Mouse (Mus musculus): ENCODE results near the gene Cd180.

GRCm38 (mm10) chr13:102688121-102688520, 5.2 kb upstream of the Cd180 start:
- no peak for TF ChIP-seq CTCF (IDR thresholded peaks at IDR 0.05; ENCODE audit: low read depth, low read length)
- no peak for TF ChIP-seq POLR2A (IDR thresholded peaks at IDR 0.05; ENCODE audit: borderline replicate concordance, low read depth, low read length)
